Mouse (Mus musculus) cerebellum, adult (tissue): ENCODE results near the gene Carnmt1.
A peak's percentile ranks its signal among the peaks of the same experiment; 100 is the strongest.

ENCODE experiments used
- ATAC-seq: cut with Nextera tagmentation; 2 replicates; pipeline ENCODE4 v1.9.2; 2017; ENCODE audit warnings: mild to moderate bottlenecking, moderate library complexity, mixed read lengths; ENCODE audit not compliant: insufficient number of reproducible peaks, low FRiP score, low TSS enrichment

Gene Carnmt1

DNA sequence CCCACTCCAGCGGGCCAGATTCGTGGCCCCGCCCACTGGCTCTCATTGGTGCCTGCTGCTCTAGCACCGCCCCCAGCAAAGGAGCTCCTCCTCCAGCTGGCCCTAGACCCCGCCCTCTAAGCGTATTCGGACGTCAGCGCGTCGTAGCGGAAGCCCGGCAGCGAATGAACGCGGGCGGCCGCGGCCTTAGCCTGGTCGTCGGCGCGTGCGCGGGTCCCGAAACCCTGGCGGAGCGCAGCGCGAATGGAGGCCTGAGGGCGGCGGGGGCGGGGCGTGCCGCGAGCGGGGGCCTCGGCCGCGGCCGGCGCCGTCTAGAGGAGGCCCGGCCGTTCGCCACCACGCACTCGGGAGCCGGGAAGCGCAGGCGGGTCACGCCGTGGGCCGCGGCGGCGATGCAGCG, at the start of gene Carnmt1:
Gene Carnmt1, plus strand, starts transcription at position 157 of the 400 bp plus-strand sequence.
- ATAC-seq = peak; percentile 95

DNA sequence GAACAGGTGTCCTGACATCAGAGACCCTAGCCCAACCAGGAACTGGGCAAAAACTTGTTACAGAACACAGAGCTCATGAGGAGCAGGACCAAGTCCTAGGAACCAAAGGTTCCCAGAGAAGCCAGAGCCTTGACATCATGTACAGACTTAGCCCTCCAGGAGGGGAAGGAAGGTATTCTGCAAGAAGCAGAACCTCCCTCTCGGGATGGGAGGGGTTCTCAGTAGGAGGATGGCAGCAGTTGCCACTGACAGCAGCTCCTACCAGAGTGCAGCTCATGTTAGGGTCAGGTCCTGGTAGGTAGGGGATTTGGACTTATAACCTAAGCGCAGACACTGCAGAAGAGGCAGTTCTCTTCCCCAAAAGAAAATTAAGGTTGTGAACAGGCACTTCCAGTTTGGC, 46.7 kb upstream of the Carnmt1 start:
- no peak for ATAC-seq

DNA sequence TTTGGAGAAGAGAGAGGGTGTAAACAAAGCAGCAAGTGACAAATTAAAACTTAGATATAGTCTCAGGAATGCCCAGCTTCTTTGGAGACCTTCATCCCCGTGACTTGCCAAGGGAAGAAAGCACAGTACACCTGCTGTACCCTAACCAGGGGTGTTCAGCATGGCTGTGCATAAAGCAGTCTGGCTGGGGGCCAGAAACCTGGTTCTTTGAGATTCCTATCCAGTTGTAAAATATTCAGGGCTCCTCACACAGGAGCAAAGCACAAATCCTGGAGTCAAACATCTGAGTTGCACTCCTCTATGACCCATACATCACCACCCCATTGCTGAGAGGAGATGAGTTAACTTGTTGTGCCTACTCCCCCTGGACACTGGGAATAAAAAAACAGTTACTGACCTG, 41.0 kb upstream of the Carnmt1 start:
- no peak for ATAC-seq

DNA sequence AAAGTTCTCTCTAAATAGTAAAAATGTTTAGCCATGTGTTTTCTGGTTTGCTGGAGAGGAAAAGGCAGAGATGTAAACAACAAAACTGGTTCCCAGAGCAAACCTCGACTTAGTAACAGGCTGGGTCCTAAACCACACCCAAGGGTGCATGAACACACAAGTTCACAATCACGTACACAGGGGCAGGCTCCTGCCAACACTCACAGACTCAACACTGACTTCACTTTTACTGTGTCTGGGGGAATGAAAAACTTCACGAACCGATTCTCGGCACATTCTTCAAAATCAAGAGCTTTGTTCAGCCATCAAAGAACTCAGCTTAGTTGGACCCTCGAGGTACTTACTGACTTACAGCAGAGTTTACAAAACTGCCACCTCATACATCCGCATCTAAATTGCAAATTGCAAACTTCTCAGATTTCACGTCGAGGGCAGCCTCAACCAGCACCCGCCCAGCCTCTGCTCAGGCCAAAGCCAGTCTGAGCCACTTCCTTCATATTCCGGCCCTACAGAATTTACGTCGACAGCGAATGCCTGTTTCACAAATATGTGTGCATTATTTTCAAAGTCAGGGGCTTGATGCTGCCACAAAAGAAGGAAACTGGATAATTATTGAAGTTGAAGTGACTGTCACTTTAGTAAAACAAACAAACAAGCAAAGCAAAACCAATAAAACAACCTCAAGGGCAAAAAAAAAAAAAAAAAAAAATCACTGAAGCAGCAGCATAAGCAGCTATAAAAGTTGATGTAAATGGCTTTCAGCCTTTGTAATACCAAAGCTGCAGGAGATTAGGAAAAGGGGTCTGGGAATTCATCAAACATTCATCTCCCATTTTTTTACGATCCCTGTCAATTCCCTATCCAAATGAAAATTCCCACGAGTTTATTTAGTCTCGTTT, 40.1 kb upstream of the Carnmt1 start:
- no peak for ATAC-seq

DNA sequence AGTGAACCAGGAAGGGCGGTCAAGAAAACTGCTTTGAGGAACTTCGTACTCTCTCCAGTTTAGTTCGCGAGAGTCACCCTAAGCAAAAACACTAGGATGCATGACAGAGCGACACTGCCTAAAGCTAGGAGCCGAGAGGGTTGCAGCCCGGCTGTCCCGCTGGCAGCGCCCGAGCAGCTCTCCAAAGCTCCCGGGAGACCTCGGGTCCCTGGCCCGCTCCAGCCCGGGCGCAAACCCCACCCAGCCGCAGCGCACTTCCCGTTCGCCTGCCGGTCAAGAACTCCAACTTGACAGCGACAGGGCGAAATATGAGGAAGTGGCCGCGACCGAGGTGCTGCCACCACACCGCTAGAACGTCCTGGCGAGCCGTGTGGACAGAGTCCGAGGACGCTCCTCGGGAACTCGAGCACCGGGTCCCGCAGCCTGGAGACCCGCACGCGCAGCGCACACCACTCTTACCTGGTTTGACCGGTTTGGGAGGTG, 39.4 kb upstream of the Carnmt1 start:
- ATAC-seq = peak; percentile 69

DNA sequence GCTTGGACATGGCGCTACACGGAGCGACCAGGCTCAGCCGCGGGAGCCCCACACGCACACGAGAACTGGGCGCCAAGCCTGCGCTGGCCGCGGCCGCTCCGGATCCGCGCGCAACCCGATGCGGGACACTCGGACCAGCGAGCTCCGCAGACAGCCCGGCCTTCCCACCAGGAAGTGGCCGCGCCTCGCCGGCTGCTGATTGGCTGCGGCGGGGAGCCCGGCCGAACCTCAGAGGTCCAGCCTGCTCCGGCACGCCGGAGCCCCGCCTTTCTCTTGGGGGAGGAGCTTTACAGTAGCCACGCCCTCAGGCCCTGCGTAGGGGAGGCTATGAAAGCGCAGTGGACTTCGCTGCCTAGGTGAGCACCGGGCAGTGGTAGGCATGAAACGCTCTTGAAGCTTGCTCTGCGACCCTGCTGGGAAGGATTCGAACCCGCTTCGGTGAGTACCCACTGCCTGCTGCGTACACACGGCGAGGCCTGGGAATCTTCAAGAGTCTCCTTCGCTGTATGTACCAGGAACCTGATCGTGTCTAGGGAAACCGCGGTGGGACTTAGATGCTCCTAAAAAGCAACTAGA, 38.8 kb upstream of the Carnmt1 start, which contains the start of the genes Ostf1 and Nmrk1:
Gene Ostf1, minus strand, starts transcription at position 180 of the 576 bp plus-strand sequence.
Gene Nmrk1, plus strand, starts transcription at position 307 of the 576 bp plus-strand sequence.
- ATAC-seq = peak; percentile 99

DNA sequence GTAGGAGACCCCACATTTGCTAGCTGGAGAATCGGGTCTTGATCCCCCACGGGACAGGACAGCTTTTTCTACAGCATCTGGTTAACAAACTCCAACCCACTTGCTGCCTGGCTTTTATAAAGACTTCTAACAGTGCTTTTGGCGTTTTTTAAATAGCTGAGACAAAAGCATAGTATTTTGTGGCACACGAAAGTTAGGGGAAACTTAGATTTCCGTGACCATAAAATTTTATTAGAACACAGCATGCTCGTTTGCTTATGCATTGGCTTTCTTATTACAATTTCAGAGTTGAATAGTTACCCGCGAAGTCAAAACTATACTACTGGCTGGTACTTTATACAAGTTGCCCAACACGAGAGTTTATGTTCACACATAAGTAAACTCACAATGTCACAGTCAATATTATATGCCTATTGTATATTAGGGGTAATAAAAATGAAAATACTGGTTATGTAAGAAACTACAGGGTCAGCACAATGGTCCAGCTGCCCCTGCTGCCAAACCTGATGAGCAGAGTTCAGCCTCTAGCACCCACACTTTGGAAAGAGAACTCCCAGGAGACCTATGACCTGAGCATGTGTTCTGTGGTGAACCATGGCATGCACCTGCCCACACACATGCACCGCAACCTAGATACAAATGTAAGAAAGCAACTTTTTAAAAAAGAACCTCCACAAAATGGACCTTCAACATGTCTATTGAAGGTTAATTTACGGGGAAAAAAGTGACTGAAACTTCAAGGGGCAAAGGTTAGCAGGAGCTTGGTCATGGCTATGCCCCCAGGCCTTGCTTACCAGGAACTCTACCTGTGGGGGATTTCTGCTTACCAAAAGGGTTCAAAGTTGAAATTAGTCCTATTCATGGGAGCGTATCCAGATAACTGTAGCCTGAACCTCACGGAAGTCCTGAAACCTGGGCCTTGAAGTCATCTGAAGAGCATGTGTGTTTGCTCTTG, 38.1 kb upstream of the Carnmt1 start:
- no peak for ATAC-seq

DNA sequence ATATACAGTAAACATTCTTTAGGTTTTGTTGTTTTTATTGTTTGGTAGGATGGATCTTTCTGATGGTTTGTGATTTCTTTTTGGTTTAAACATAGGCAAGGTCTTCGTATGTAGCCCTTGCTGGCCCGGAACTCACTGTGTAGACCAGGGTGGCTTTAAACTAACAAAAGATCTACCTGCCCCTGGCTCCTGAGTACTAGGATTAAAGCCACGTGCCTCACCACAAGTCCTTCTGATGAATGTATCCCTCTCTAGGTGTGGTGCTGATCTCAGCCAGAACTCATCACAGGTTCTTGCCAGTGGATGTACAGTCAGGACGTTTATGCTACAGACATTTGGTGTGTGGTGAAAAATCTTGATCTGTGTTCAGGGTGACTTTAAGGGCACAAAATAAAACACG, 32.6 kb upstream of the Carnmt1 start:
- no peak for ATAC-seq

DNA sequence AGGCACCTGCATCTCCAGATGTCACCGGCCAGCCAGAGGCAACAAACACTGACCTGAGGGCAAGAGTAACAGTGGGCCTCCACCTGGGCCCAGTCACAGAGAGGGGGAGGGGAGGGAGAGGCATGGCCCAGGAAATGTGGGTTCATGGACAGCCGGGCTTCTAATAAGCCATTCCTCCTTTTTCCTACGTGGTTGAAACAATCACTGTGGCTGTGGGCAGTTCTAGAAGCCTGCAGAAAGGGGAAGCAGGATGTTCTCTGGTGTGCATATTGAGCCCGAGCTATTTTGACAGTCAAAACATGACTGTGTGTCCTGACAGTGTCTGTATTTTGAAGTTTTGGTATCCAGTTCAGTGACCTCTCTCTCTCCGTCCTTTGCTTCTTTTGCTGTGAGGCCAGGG, 31.6 kb upstream of the Carnmt1 start:
- ATAC-seq = no peak

DNA sequence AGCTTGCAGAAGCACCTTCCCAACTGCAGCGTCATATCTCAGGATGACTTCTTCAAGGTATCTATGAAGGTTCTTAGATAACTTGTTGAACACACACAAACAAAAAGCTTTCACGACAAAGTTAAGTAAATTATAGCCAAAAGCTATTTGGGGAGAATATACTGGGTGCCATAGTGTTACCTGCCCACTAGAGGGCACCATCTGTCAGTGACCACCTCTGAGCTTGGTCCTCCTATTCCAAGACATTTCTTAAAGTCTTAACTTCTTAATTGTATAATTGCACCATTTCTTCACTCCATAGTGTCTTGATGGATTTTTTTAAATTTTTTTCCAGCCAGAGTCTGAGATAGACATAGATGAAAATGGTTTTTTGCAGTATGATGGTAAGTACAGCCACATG, 31.0 kb upstream of the Carnmt1 start:
- 0 out of 2 replicates have a peak, but pooled peaks have one; percentile 50 for ATAC-seq

DNA sequence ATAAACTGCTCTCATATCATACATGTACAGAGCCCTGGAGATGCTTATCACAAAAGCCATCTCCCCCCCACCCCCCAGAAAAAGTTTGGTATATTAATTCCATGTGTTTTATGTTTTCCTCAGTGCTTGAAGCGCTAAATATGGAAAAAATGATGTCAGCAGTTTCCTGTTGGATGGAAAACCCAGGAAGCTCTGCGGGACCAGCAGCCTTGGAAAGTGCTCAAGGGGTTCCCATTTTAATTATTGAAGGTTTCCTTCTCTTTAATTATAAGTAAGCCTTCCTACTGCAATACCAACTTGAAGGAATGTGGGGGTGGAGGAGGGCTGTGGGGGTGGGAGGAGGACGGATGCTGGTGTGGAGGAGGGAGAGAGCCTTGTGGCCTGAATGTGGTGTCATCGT, 29.6 kb upstream of the Carnmt1 start:
- no peak for ATAC-seq

DNA sequence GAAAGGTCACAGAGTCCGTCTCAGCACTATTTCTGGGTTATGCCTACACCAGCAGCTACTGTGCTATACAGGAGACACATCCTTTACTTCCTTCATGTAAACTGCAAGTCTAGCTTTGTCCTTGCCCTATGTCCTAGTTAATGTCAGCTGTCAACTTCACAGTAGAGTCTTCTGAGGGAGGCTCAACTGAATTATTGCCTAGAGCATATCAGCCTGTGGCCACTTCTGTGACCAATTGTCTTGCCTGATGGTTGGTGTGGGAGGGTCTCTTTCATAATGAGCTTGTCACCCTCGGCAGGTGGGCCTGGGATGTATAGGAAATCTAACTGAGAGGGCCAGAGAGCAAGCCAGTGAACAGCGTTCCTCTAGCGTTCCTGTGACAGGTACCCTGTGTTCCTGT, 27.2 kb upstream of the Carnmt1 start:
- no peak for ATAC-seq

DNA sequence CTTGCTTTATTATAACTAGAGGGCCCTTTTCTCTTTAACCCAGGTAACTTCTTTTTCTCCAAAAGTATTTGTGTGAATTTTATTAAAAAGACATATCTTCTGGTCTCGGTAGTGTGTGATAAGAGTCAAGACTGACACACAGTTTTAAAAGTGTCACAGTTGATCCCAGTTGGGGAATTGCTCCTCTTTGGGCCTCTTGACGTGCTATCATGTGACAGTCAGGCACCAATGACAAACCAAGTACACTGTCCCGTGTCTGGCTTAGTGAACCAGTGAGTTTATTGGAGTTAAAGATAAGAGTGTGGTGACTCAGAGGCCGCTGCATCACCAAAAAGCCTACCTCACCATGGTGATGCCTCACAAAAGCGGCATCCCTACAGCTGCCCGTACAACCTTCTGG, 26.5 kb upstream of the Carnmt1 start:
- ATAC-seq = no peak

DNA sequence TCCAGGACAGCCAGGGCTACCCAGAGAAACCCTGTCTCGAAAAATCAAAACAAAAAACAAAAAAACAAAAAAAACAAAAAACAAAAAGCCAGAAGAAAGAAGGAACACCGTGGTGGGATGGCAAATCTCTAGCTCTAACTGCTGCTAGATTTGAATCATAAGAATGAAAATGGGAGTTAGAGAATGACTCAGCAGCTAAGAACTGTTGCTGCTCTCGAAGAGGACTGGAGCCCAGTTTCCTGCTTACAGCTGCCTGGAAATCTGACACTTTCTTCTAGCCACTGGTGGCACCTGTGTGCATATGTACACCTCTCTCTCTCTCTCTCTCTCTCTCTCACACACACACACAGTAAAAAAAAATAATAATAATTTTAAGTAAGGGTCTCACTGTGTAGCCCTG, 24.2 kb upstream of the Carnmt1 start:
- ATAC-seq = no peak

DNA sequence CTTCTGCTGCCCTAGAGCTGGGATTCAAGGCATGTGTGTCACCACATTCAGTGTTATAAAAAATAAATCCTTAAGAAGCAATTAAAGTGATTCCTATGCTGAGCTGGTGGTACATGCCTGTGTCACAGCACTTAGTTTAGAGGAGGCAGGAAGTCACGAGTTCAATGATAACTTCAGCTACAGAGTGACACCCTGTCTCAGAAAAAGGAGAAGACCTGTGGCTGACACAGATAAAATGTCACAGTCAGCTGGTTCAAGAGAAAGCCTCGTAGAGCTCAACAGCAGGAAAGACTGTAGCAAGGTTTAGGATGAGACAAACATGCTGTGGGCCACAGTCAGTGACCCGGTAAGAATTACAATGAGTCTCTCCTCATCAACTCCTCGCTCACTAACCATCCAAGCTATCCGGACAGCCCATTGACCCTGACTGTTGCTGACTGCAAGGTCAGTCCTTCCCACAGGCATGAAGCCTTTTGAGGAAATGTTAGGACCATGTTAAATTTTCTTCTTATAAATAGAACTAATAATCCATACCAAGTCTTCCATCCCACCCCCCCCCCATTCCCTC, 23.6 kb upstream of the Carnmt1 start:
- no peak for ATAC-seq

DNA sequence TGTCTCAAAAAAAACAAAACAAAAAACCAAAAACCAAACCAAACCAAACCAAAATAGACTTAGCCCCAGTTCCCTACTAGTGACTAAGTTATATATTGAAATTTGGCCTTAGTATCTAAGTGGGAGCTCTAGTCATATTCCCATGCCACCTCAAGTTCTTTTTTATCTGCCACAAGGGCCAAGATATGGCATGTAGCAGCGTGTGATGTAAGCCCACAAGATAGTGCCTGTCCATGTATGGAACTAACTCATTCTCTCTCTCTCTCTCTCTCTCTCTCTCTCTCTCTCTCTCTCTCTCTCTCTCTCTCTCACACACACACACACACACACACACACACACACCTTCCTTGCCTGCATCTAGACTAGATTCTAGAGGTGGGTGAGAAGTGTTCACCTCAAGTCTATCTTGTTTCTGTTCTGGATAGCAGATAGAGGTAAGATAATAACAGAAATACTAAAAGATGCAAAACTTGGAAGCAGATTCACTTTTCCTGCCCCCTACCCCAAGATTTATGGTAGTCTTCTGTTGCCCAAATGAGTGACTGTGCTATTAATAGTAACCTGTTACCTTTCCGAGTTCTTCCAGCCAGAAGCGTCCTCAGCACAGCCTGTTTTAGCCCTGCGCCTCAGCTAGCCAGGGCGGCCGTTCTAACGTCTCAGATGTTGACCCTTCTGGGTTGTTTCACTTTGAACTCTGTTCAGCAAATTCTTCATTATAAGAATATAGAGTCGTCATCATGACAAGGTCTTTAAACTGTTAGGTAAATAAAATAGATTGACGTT, 22.6 kb upstream of the Carnmt1 start:
- no peak for ATAC-seq

DNA sequence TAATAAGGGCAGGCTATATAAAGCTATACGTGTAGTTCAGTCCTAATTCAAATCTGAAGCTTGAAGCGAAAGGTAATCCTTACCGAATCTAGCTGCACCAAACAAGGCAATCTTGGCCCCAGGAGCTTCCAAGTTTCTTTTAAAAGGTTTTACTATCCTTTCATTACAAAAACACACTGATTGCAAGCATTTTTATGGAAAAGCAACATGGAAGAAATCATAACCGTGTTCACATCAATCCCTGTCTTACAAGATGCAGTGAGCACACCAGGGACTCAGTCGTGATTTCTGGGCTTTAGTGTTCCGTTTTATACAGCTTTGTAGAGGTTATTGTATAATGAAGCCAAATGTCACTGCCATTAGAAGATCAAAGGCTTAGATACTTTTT, 22.0 kb upstream of the Carnmt1 start:
- no peak for ATAC-seq

DNA sequence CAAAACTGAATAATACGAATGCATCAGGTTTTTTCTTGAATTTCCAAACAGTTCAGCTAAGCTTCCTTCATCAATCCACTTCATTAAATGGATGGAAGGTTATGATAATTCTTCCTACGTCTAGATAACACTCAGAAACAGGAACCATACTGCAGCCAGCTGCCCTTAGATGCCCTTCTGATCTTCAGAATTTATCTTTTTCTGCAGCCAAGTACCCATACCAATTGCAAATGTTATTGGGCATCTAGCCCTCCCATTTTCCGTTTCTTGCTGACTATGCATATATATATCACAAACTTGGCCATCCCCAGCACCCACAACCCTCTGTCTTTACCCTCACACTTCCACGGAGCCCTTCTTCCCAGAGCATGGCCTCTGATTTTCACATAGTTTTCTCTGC, 20.6 kb upstream of the Carnmt1 start:
- ATAC-seq = no peak

DNA sequence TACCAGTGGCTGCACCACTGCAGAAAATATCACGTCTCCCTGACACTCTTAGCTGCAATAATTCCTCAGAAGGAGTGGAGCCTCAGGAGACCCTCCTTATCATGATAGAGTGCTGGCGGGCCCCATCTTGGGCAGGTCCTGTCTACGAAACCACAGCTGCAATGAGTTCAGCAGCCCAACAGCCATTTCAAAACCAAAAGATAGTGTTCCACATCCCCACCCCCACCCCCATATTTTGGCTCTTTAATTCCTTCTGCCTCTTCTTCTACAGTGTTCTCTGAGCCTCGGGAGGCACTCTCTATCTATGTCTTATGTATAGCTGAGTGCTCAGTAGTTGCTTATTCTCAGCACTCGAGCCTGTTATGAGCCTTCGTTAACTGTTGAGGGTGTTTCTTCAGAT, 20.1 kb upstream of the Carnmt1 start:
- no peak for ATAC-seq
